Mouse (Mus musculus): Measurements from ENCODE around the gene Mafg. TPM values are rescaled to one million over a fixed set of nuclear protein-coding genes. Genes with fewer than 3 reads are reported as not detected.

Mafg gene
- total RNA-seq, 2 experiments from 2014 or later: 23.8 to 58.7 TPM

Other genes with a start within 250 kb of the Mafg start
Only the 30 nearest of the 32 such genes appear.
- gene Pde6g, start 180.1 kb downstream of the Mafg start, total RNA-seq (2015): 1.1 TPM in 1 of 2 replicates, not detected in the other
- not detected in 2 replicates for gene Pde6g, start 180.1 kb downstream of the Mafg start, total RNA-seq (2017)
- gene Oxld1, start 175.5 kb downstream of the Mafg start, total RNA-seq (2015): 6.2 and 7.7 TPM in 2 replicates
- 4.2 and 6.8 TPM in 2 replicates for gene Oxld1, start 175.5 kb downstream of the Mafg start, total RNA-seq (2017)
- 5.8 and 6.2 TPM in 2 replicates for gene Ccdc137, start 175.5 kb downstream of the Mafg start, total RNA-seq (2015)
- 5.9 and 36.8 TPM in 2 replicates for gene Ccdc137, start 175.5 kb downstream of the Mafg start, total RNA-seq (2017)
- 14.1 and 15.1 TPM in 2 replicates for gene Arl16, start 166.0 kb downstream of the Mafg start, total RNA-seq (2015)
- gene Arl16, start 166.0 kb downstream of the Mafg start, total RNA-seq (2017): 9.1 and 10.8 TPM in 2 replicates
- gene Mrpl12, start 149.0 kb downstream of the Mafg start, total RNA-seq (2015): 34.3 and 35.6 TPM in 2 replicates
- gene Mrpl12, start 149.0 kb downstream of the Mafg start, total RNA-seq (2017): 25.4 and 41.7 TPM in 2 replicates
- gene Slc25a10, start 141.8 kb downstream of the Mafg start, total RNA-seq (2015): 9.3 and 14.7 TPM in 2 replicates
- 12.8 and 17.2 TPM in 2 replicates for gene Slc25a10, start 141.8 kb downstream of the Mafg start, total RNA-seq (2017)
- not detected in 2 replicates for gene Gcgr, start 102.9 kb downstream of the Mafg start, total RNA-seq (2015)
- gene Gcgr, start 102.9 kb downstream of the Mafg start, total RNA-seq (2017): not detected in 2 replicates
- 79.7 and 83.0 TPM in 2 replicates for gene Mcrip1, start 83.9 kb downstream of the Mafg start, total RNA-seq (2015)
- gene Mcrip1, start 83.9 kb downstream of the Mafg start, total RNA-seq (2017): 18.3 and 30.5 TPM in 2 replicates
- not detected in 2 replicates for gene Ppp1r27, start 82.5 kb downstream of the Mafg start, total RNA-seq (2015)
- not detected in 2 replicates for gene Ppp1r27, start 82.5 kb downstream of the Mafg start, total RNA-seq (2017)
- 301 and 325 TPM in 2 replicates for gene P4hb, start 60.3 kb downstream of the Mafg start, total RNA-seq (2015)
- 587 and 590 TPM in 2 replicates for gene P4hb, start 60.3 kb downstream of the Mafg start, total RNA-seq (2017)
- gene Arhgdia, start 52.0 kb downstream of the Mafg start, total RNA-seq (2015): 506 and 521 TPM in 2 replicates
- gene Arhgdia, start 52.0 kb downstream of the Mafg start, total RNA-seq (2017): 226 and 275 TPM in 2 replicates
- 143 and 149 TPM in 2 replicates for gene Alyref, start 35.2 kb downstream of the Mafg start, total RNA-seq (2015)
- gene Alyref, start 35.2 kb downstream of the Mafg start, total RNA-seq (2017): 171 and 196 TPM in 2 replicates
- 79.9 and 90.6 TPM in 2 replicates for gene Anapc11, start 35.2 kb downstream of the Mafg start, total RNA-seq (2015)
- 30.0 and 32.3 TPM in 2 replicates for gene Anapc11, start 35.2 kb downstream of the Mafg start, total RNA-seq (2017)
- not detected in 2 replicates for gene Npb, start 25.1 kb downstream of the Mafg start, total RNA-seq (2015)
- gene Npb, start 25.1 kb downstream of the Mafg start, total RNA-seq (2017): not detected in 2 replicates
- gene Pcyt2, start 15.7 kb downstream of the Mafg start, total RNA-seq (2015): 11.8 and 13.3 TPM in 2 replicates
- 17.3 and 22.6 TPM in 2 replicates for gene Pcyt2, start 15.7 kb downstream of the Mafg start, total RNA-seq (2017)
- 51.4 and 53.6 TPM in 2 replicates for gene Sirt7, start 8.4 kb downstream of the Mafg start, total RNA-seq (2015)
- 119 and 121 TPM in 2 replicates for gene Sirt7, start 8.4 kb downstream of the Mafg start, total RNA-seq (2017)
- gene Pycr1, start 10.2 kb upstream of the Mafg start, total RNA-seq (2015): 3.5 and 3.7 TPM in 2 replicates
- 2.9 TPM in 2 replicates for gene Pycr1, start 10.2 kb upstream of the Mafg start, total RNA-seq (2017)
- gene Myadml2, start 14.6 kb upstream of the Mafg start, total RNA-seq (2015): not detected in 2 replicates
- not detected in 2 replicates for gene Myadml2, start 14.6 kb upstream of the Mafg start, total RNA-seq (2017)
- gene Notum, start 27.6 kb upstream of the Mafg start, total RNA-seq (2015): not detected in 2 replicates
- not detected in 2 replicates for gene Notum, start 27.6 kb upstream of the Mafg start, total RNA-seq (2017)
- 57.9 and 63.1 TPM in 2 replicates for gene Aspscr1, start 39.4 kb upstream of the Mafg start, total RNA-seq (2015)
- gene Aspscr1, start 39.4 kb upstream of the Mafg start, total RNA-seq (2017): 59.5 and 70.2 TPM in 2 replicates
- 84.6 and 95.8 TPM in 2 replicates for gene Cenpx, start 80.1 kb upstream of the Mafg start, total RNA-seq (2015)
- 67.0 and 71.5 TPM in 2 replicates for gene Cenpx, start 80.1 kb upstream of the Mafg start, total RNA-seq (2017)
- gene Lrrc45, start 80.3 kb upstream of the Mafg start, total RNA-seq (2015): 6.3 and 7.2 TPM in 2 replicates
- 21.0 and 21.6 TPM in 2 replicates for gene Lrrc45, start 80.3 kb upstream of the Mafg start, total RNA-seq (2017)
- gene Rac3, start 87.9 kb upstream of the Mafg start, total RNA-seq (2015): 0.25 and 0.83 TPM in 2 replicates
- gene Rac3, start 87.9 kb upstream of the Mafg start, total RNA-seq (2017): 1.4 TPM in 1 of 2 replicates, not detected in the other
- gene Dcxr, start 93.7 kb upstream of the Mafg start, total RNA-seq (2015): 24.9 and 30.0 TPM in 2 replicates
- gene Dcxr, start 93.7 kb upstream of the Mafg start, total RNA-seq (2017): 20.0 and 25.0 TPM in 2 replicates
- gene Cbr2, start 98.5 kb upstream of the Mafg start, total RNA-seq (2015): 7.6 and 8.5 TPM in 2 replicates
- 1.7 and 8.9 TPM in 2 replicates for gene Cbr2, start 98.5 kb upstream of the Mafg start, total RNA-seq (2017)
- 10.5 and 11.9 TPM in 2 replicates for gene Hmga1b, start 129.2 kb upstream of the Mafg start, total RNA-seq (2015)
- 7.6 and 8.8 TPM in 2 replicates for gene Hmga1b, start 129.2 kb upstream of the Mafg start, total RNA-seq (2017)
- gene Rfng, start 150.6 kb upstream of the Mafg start, total RNA-seq (2015): 10.4 and 14.5 TPM in 2 replicates
- 3.3 and 5.7 TPM in 2 replicates for gene Rfng, start 150.6 kb upstream of the Mafg start, total RNA-seq (2017)
- 51.4 and 70.1 TPM in 2 replicates for gene Gps1, start 150.7 kb upstream of the Mafg start, total RNA-seq (2015)
- 52.1 and 56.3 TPM in 2 replicates for gene Gps1, start 150.7 kb upstream of the Mafg start, total RNA-seq (2017)
- 46.1 and 51.8 TPM in 2 replicates for gene Dus1l, start 162.8 kb upstream of the Mafg start, total RNA-seq (2015)
- gene Dus1l, start 162.8 kb upstream of the Mafg start, total RNA-seq (2017): 24.0 and 31.1 TPM in 2 replicates
- gene Fasn, start 190.9 kb upstream of the Mafg start, total RNA-seq (2015): 14.0 and 19.2 TPM in 2 replicates
- 10.5 and 13.3 TPM in 2 replicates for gene Fasn, start 190.9 kb upstream of the Mafg start, total RNA-seq (2017)